Mouse (Mus musculus) brain, embryonic 14.5 days (tissue): ENCODE data around the gene Lrrc30. TPM values are rescaled to one million over a fixed set of nuclear protein-coding genes. Genes with fewer than 3 reads are reported as not detected.

Experiments used
- DNase-seq: peaks from one replicate; pipeline ENCODE4 v3.0.0-alpha.2; 2011; ENCODE audit warnings: low read depth
- POLR2A ChIP-seq: fragments of 200-500 bp; IDR thresholded peaks from 2 replicates; pipeline ENCODE4 v1.6.1; 2012; ENCODE audit warnings: mild to moderate bottlenecking, inconsistent platforms, borderline replicate concordance; ENCODE audit not compliant: poor library complexity, insufficient read depth, insufficient read length, severe bottlenecking; ENCODE audit errors: extremely low read depth
- polyA plus RNA-seq: library from polyadenylated mRNA; depleted of rRNA; stranded (reverse); fragments of >200 nt; gene quantifications from 2 replicates; pipeline ENCODE4 v1.2.3, GENCODE M21; 2012; rRNA removed

The Lrrc30 gene
- polyA plus RNA-seq, 1 experiment, result not detected

DNA sequence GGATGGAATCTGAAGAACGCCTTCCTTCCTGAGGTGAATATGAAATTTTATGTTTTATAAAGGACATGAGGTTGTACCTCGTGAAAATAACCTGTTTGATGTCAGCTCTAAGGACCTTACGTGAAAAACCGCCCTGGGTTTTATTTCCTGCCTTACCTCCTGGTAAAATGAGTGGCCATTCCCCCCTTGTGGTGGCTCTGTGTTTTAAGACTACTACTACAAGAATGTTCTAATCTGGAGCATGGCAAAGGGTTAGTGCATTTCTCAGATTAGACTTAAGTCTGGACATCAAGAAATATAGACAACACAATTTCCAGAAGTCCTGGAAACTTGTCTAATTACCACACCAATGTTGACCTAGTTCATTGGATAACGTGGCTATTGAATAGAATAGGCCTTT is 50.7 kb downstream of the Lrrc30 start:
- TF ChIP-seq POLR2A, result no peak

More for the DNA sequence above, 50.7 kb downstream of the Lrrc30 start:
- no peak for DNase-seq

Other genes with a start within 250 kb of the Lrrc30 start
- gene Lama1, start 64.5 kb upstream of the Lrrc30 start, polyA plus RNA-seq, result 10.5 and 14.0 TPM in 2 replicates